Mouse (Mus musculus) midbrain, embryonic 16.5 days (tissue): ENCODE results near the gene Vwa1. TPM values are rescaled to one million over a fixed set of nuclear protein-coding genes. Genes with fewer than 3 reads are reported as not detected.
"Not testable (repeated sequence)": the region's sequence is repeated elsewhere in the genome, so short reads cannot be mapped to it uniquely, and the experiment has no call there.

ENCODE experiments used
- ATAC-seq: fragments of 200-750 bp; cut with Nextera tagmentation; 2 replicates; pipeline ENCODE4 v1.8.0; 2017; ENCODE audit warnings: moderate TSS enrichment
- H3K27ac ChIP-seq: fragments of 300-500 bp; sonication (generic); 2 replicates; pipeline ENCODE4 v1.5.1; 2014; ENCODE audit warnings: mild to moderate bottlenecking, low read length, mixed read lengths
- H3K27me3 ChIP-seq: fragments of 300-500 bp; sonication (generic); 2 replicates; pipeline ENCODE4 v1.6.1; 2014; ENCODE audit warnings: low read depth, low read length, mixed read lengths; ENCODE audit not compliant: control insufficient read depth, insufficient read depth
- H3K36me3 ChIP-seq: fragments of 300-500 bp; sonication (generic); 2 replicates; pipeline ENCODE4 v1.6.1; 2014; ENCODE audit warnings: mild to moderate bottlenecking, low read length, moderate library complexity, mixed read lengths; ENCODE audit not compliant: control insufficient read depth, insufficient read depth
- H3K4me1 ChIP-seq: fragments of 300-500 bp; sonication (generic); 2 replicates; pipeline ENCODE4 v1.6.1; 2014; ENCODE audit warnings: mild to moderate bottlenecking, low read length, mixed read lengths; ENCODE audit not compliant: control insufficient read depth, insufficient read depth
- H3K4me2 ChIP-seq: fragments of 300-500 bp; sonication (generic); 2 replicates; pipeline ENCODE4 v1.6.1; 2014; ENCODE audit warnings: mild to moderate bottlenecking, low read length, mixed read lengths
- H3K4me3 ChIP-seq: fragments of 300-500 bp; sonication (generic); 2 replicates; pipeline ENCODE4 v1.5.1; 2014; ENCODE audit warnings: low read depth, mild to moderate bottlenecking, low read length, moderate library complexity, mixed read lengths
- H3K9ac ChIP-seq: fragments of 300-500 bp; sonication (generic); 2 replicates; pipeline ENCODE4 v1.6.1; 2014; ENCODE audit warnings: low read depth, low read length, mixed read lengths
- H3K9me3 ChIP-seq: fragments of 300-500 bp; sonication (generic); replicated peaks from 2 replicates; pipeline ENCODE4 v1.6.1; 2014; ENCODE audit warnings: mild to moderate bottlenecking, low read length, mixed read lengths; ENCODE audit not compliant: control insufficient read depth, poor library complexity, severe bottlenecking
- WGBS: fragments of 180-500 bp; shearing (Covaris S2); extraction: QIAGEN DNeasy Blood & Tissue Kit; methylation state at CpG from one replicate; pipeline ENCODE4 v1.1.7; 2014; 5-methylcytosine and 5-hydroxymethylcytosine counted together
- polyA plus RNA-seq: library from polyadenylated mRNA; unstranded; fragments of >200 nt; fragmentation: Nextera tagmentation; extraction: Ambion mirVana; gene quantifications from 2 replicates; pipeline ENCODE4 v1.2.1, GENCODE M21; 2015

Vwa1 gene
- polyA plus RNA-seq, 1 experiment from 2014 or later, result 31.0 TPM

GRCm38 (mm10) chr4:155742684-155743083, 31.8 kb downstream of the Vwa1 start:
- no peaks in the 10 kb centered on the region for H3K9me3 ChIP-seq
- no peak overlapping the region for H3K4me2 ChIP-seq
- ATAC-seq, result no peak
- no peak overlapping the region for H3K9ac ChIP-seq
- H3K36me3 ChIP-seq, result peaks cover 48% of the 10 kb centered on the region
- no peaks in the 10 kb centered on the region for H3K27me3 ChIP-seq
- peaks cover 2% of the 10 kb centered on the region; the same call in 1 of the 2 replicates for H3K4me1 ChIP-seq
- 96% methylated on average over 5 of the region's 5 CpGs for WGBS
- H3K27ac ChIP-seq, result no peak overlapping the region
- H3K4me3 ChIP-seq, result no peak overlapping the region

DNA sequence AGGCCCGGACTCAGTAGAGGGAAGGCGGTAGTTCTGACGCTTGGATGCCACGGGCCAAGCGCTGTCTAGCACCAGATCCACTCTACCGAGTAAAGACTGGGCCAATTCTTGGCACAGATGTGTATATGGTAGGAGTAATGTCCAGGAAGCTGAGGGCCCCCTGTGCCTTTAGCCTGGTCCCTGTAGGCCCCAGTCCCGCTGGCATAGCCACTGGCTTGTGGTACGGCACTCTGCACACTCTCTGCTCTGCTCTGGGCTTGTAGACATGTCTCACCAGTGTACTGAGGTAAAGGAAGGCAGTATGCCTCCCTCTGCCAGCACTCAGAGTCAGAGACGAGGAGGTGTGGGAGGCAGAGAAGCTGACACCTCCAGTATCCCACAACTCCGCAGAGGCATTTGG, 33.8 kb downstream of the Vwa1 start:
- ATAC-seq, result not testable (repeated sequence)
- 94% methylated on average over 10 of the region's 10 CpGs for WGBS

DNA sequence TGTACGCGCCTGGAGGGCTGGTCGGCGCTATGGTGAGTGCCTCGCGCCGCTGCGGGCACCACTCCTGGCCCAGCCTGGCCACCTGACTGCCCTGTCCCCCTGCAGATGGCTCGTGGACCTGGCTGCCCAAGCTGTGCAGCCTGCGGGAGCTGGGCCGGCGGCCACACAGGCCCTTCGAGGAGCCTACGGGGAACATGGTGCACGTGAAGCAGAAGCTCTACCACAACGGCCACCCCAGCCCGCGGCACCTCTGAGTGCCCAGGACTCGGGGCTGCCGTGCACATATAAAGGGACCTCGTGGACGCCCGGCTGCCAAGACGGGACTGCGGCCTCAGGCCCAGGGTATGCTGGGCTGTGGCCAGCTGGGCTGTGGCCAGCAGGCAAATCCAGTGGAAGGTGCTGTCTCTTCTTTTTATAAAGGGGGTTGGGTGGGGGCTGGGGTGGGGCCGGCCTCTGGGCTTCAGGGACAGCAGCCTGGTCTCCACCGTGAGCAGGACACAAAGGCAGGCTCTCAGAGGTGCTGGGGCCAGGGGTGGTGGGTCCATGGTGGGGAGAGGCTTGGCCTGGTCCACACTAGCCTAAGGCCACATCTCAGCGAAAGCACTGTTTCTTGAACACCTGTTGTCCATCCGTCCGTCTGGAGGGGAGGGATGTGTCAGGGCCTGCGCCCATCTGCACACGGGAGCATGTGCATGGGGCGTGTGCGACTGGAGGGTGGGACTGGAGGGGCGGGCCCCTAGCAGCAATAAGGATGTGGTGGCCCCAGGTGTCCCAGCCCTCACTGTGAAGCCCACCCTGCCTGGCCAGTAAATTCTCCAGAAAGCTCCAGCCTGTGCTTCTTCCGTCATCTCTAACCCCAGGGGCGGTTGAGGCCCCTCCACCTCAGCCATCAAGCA, 34.5 kb downstream of the Vwa1 start:
- Histone ChIP-seq H3K9me3 (no peaks in the 10 kb centered on the region), H3K27ac (no peak overlapping the region), H3K4me2 (no peak overlapping the region), H3K27me3 (no peaks in the 10 kb centered on the region), H3K4me1 (peaks cover 19% of the 10 kb centered on the region), H3K36me3 (peaks cover 34% of the 10 kb centered on the region), H3K4me3 (no peak overlapping the region), H3K9ac (no peak overlapping the region)
- no peak for ATAC-seq
- 82% methylated on average over 37 of the region's 37 CpGs for WGBS

More for the DNA sequence above, 33.8 kb downstream of the Vwa1 start:
- H3K9ac ChIP-seq, H3K27me3 ChIP-seq, H3K4me2 ChIP-seq, H3K4me3 ChIP-seq, H3K9me3 ChIP-seq, H3K27ac ChIP-seq: not testable (repeated sequence)
- Histone ChIP-seq H3K36me3 (peaks cover 37% of the 10 kb centered on the region), H3K4me1 (peaks cover 17% of the 10 kb centered on the region)

DNA sequence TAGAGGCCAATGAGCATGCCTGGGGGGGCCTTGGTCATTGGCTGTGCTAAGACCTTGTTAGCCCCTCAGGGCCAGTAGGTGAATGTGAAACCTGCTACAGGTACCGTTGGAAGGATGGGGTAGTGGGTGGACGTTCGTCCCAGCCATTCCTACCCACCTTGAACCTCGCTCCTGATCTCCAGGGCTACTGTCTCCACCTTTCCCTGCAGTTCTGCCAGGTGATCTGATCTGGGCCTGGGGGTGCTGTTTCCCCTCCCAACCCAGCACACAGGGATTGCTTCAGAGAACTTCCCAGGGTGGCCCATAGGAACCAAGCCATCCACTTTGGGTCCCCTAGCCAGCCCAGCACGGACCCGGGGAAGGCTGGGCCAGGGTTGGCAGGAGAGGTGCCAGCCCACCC, 35.3 kb downstream of the Vwa1 start:
- H3K27ac ChIP-seq, result no peak overlapping the region
- H3K9me3 ChIP-seq, result no peaks in the 10 kb centered on the region
- peaks cover 20% of the 10 kb centered on the region for H3K4me1 ChIP-seq
- H3K4me2 ChIP-seq, result no peak overlapping the region
- no peak overlapping the region for H3K9ac ChIP-seq
- H3K4me3 ChIP-seq, result no peak overlapping the region
- no peak for ATAC-seq
- 82% methylated on average over 6 of the region's 6 CpGs for WGBS
- H3K27me3 ChIP-seq, result no peaks in the 10 kb centered on the region
- peaks cover 32% of the 10 kb centered on the region for H3K36me3 ChIP-seq

DNA sequence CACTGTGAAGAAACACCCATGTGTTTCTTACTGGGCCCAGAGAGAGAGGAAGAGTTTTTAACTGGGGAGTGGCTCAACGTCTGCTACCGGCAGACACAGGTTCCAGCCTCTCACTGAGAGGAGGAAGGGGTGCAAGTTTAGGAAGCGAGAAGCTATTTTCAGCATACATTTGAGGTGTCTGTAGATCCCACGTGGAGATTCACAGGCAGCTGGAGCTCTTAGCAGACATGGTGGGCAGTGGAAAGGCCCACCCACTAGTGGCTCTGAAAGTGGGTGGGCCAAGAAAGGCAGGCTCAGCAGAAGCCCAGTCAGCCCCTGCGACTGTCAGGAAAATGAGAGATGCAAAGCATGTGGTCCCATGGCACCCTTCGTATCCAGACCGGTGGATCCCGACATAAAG, 36.2 kb downstream of the Vwa1 start:
- 73% methylated on average over 8 of the region's 8 CpGs for WGBS
- H3K27ac ChIP-seq, result no peak overlapping the region
- no peak overlapping the region for H3K4me3 ChIP-seq
- no peaks in the 10 kb centered on the region for H3K27me3 ChIP-seq
- H3K36me3 ChIP-seq, result peaks cover 27% of the 10 kb centered on the region
- no peaks in the 10 kb centered on the region for H3K9me3 ChIP-seq
- no peak overlapping the region for H3K9ac ChIP-seq
- no peak overlapping the region for H3K4me2 ChIP-seq
- peaks cover 26% of the 10 kb centered on the region for H3K4me1 ChIP-seq
- ATAC-seq, result no peak

DNA sequence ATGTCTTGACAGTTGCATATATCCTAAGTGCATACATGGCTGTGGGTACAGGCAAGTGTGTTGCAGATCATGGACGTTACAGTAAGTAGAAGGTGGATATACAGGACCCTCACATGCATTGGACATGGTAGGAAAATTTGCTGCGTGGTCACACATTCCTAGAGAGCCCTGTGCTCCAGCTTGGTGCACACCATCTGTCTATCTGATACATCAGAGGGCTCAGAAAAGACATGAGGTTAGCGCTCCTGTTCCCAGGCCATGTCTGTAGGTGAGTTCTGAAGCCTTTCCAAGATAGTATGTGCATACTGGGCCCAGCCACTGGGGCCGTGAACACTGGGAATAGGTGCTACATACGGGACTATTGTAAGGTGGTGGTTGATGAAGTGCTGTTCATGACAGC, 38.1 kb downstream of the Vwa1 start:
- H3K4me1 ChIP-seq, result peaks cover 26% of the 10 kb centered on the region

GRCm38 (mm10) chr4:155735788-155736187, 38.7 kb downstream of the Vwa1 start:
- H3K4me2 ChIP-seq, result peak overlapping the region; percentile 91
- no peaks in the 10 kb centered on the region for H3K9me3 ChIP-seq
- H3K4me1 ChIP-seq, result peaks cover 26% of the 10 kb centered on the region
- ATAC-seq, result 0 out of 2 replicates have a peak, but pooled peaks have one; percentile 2
- H3K4me3 ChIP-seq, result peak overlapping the region; percentile 88
- peaks cover 9% of the 10 kb centered on the region for H3K36me3 ChIP-seq
- H3K27ac ChIP-seq, result peak overlapping the region; percentile 96
- no peaks in the 10 kb centered on the region for H3K27me3 ChIP-seq
- WGBS, result 61% methylated on average over 5 of the region's 5 CpGs
- H3K9ac ChIP-seq, result peak overlapping the region; percentile 96

More for the DNA sequence above, 38.1 kb downstream of the Vwa1 start:
- Histone ChIP-seq H3K4me3 (no peak overlapping the region; the same call in 1 of the 2 replicates), H3K27ac (no peak overlapping the region), H3K9me3 (no peaks in the 10 kb centered on the region), H3K36me3 (peaks cover 15% of the 10 kb centered on the region), H3K9ac (no peak overlapping the region), H3K4me2 (peak overlapping the region; percentile 91), H3K27me3 (no peaks in the 10 kb centered on the region)
- no peak for ATAC-seq
- 94% methylated on average over 5 of the region's 5 CpGs for WGBS

GRCm38 (mm10) chr4:155734951-155735702, 39.4 kb downstream of the Vwa1 start:
- peak; percentile 62 for ATAC-seq
- H3K4me1 ChIP-seq, result peaks cover 26% of the 10 kb centered on the region
- H3K9me3 ChIP-seq, result no peaks in the 10 kb centered on the region
- under 1% methylated on average over 45 of the region's 79 CpGs for WGBS
- H3K27me3 ChIP-seq, result no peaks in the 10 kb centered on the region
- H3K36me3 ChIP-seq, result peaks cover 8% of the 10 kb centered on the region
- peak overlapping the region; percentile 96 for H3K9ac ChIP-seq
- H3K4me2 ChIP-seq, result peak overlapping the region; percentile 91
- H3K27ac ChIP-seq, result peak overlapping the region; percentile 96
- H3K4me3 ChIP-seq, result peak overlapping the region; percentile 88
